Mouse (Mus musculus) midbrain, embryonic 11.5 days (tissue): ENCODE measurements around the gene Sprr1a. TPM values are rescaled to one million over a fixed set of nuclear protein-coding genes. Genes with fewer than 3 reads are reported as not detected.

Experiments
- ATAC-seq: fragments of 200-750 bp; cut with Nextera tagmentation; 2 replicates; pipeline ENCODE4 v1.8.0; 2017; ENCODE audit warnings: moderate TSS enrichment, moderate library complexity; ENCODE audit not compliant: low FRiP score
- DNase-seq: peaks from one replicate; pipeline ENCODE4 v3.0.0; 2015; ENCODE audit warnings: low spot score; ENCODE audit errors: missing footprints
- H3K27ac ChIP-seq: fragments of 300-500 bp; sonication (generic); 2 replicates; pipeline ENCODE4 v1.5.1; 2014; ENCODE audit warnings: low read depth, low read length
- H3K27me3 ChIP-seq: fragments of 300-500 bp; sonication (generic); 2 replicates; pipeline ENCODE4 v1.6.1; 2014; ENCODE audit warnings: mild to moderate bottlenecking, low read length, moderate library complexity, mixed read lengths; ENCODE audit not compliant: control insufficient read depth, insufficient read depth
- H3K36me3 ChIP-seq: fragments of 300-500 bp; sonication (generic); 2 replicates; pipeline ENCODE4 v1.6.1; 2014; ENCODE audit warnings: mild to moderate bottlenecking, low read length, moderate library complexity, mixed read lengths; ENCODE audit not compliant: control insufficient read depth, insufficient read depth
- H3K4me1 ChIP-seq: fragments of 300-500 bp; sonication (generic); 2 replicates; pipeline ENCODE4 v1.6.1; 2014; ENCODE audit warnings: low read length; ENCODE audit not compliant: control insufficient read depth, insufficient read depth
- H3K4me2 ChIP-seq: fragments of 300-500 bp; sonication (generic); 2 replicates; pipeline ENCODE4 v1.6.1; 2014; ENCODE audit warnings: mild to moderate bottlenecking, moderate library complexity
- H3K4me3 ChIP-seq: fragments of 300-500 bp; sonication (generic); 2 replicates; pipeline ENCODE4 v1.5.1; 2014; ENCODE audit warnings: low read depth, low read length
- H3K9ac ChIP-seq: fragments of 300-500 bp; sonication (generic); 2 replicates; pipeline ENCODE4 v1.6.1; 2014; ENCODE audit warnings: low read length
- H3K9me3 ChIP-seq: fragments of 300-500 bp; sonication (generic); 2 replicates; pipeline ENCODE4 v1.6.1; 2016; ENCODE audit warnings: low read length; ENCODE audit not compliant: control insufficient read depth
- WGBS: fragments of 180-500 bp; shearing (Covaris S2); extraction: QIAGEN DNeasy Blood & Tissue Kit; methylation state at CpG from one replicate; pipeline ENCODE4 v1.1.7; 2014; 5-methylcytosine and 5-hydroxymethylcytosine counted together
- polyA plus RNA-seq: library from polyadenylated mRNA; unstranded; fragments of >200 nt; fragmentation: Nextera tagmentation; extraction: Ambion mirVana; gene quantifications from 2 replicates; pipeline ENCODE4 v1.2.1, GENCODE M21; 2014

The Sprr1a gene
- polyA plus RNA-seq, 1 experiment from 2014 or later, result not detected

DNA sequence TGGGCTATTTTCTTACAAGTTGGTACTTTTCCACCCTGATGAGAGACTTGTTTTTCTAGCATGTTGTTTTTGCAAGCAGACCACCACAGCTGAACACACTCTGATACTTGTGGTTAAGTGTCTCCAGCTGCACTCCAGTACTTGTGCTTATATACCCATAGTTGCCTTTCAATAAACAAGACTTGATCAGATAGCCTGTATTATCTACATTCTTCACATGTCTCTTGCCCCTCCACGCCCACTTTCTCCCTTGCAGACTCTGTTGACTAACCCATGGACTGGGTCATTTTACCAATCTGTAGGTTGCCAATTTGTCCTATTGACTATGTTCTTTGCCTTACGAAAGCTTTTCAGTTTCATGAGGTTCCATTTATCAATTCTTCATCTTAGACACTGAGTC lies 15.6 kb downstream of the Sprr1a start:
- Histone ChIP-seq H3K9me3 (no peaks in the 10 kb centered on the region), H3K27me3 (no peaks in the 10 kb centered on the region), H3K4me1 (no peaks in the 10 kb centered on the region), H3K4me2 (no peak overlapping the region), H3K9ac (no peak overlapping the region), H3K36me3 (no peaks in the 10 kb centered on the region), H3K4me3 (no peak overlapping the region), H3K27ac (no peak overlapping the region)
- DNase-seq (no peak), ATAC-seq (no peak)
- WGBS, result 88% methylated on average over 2 of the region's 2 CpGs

DNA sequence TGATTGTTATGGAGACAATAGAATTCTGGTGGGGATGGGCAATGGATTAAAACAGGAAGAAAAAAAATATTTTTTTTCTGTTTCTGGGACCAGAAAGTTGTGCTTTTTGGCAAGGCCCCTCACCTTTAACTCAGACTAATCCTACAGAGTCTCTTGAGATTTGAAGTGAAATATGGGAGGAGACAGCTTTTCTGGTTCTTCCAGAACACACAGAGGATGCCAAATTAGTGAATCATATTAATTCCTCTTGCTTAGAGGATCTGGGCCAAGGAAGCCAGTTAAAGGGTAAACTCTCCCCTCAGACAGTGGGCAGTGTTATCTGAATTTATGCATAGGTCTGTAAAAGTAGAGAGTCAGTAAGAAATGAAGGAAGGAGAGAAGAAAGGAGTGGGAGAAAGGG lies 18.3 kb downstream of the Sprr1a start:
- Histone ChIP-seq H3K4me1 (no peaks in the 10 kb centered on the region), H3K9ac (no peak overlapping the region), H3K9me3 (no peaks in the 10 kb centered on the region), H3K36me3 (no peaks in the 10 kb centered on the region), H3K4me2 (no peak overlapping the region), H3K27ac (no peak overlapping the region), H3K4me3 (no peak overlapping the region), H3K27me3 (no peaks in the 10 kb centered on the region)
- DNase-seq, result no peak
- no peak for ATAC-seq

DNA sequence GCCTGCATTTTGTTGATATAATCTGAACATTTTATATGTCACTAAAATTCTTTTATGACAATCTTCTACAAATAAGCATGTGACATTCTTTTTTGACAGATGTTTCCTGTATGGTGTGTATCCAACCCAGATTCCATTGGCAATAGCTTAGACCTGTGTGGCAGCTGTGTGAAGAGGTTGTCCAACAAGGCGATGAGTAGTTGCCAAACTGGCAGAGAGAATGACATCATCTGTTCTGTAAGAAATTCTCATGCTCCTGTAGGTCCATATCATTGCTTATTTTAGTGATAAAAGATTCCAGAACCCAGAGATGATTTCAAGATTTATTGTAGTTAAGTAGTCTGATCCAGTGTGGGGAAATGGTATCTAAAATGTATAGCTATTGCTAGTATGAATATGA lies 19.1 kb downstream of the Sprr1a start:
- no peaks in the 10 kb centered on the region for H3K27me3 ChIP-seq
- H3K4me1 ChIP-seq, result no peaks in the 10 kb centered on the region
- H3K9me3 ChIP-seq, result no peaks in the 10 kb centered on the region
- WGBS, result 88% methylated on average over 1 of the region's 1 CpGs
- H3K36me3 ChIP-seq, result no peaks in the 10 kb centered on the region
- H3K4me3 ChIP-seq, result no peak overlapping the region
- H3K27ac ChIP-seq, result no peak overlapping the region
- H3K9ac ChIP-seq, result no peak overlapping the region
- no peak overlapping the region for H3K4me2 ChIP-seq
- ATAC-seq (no peak), DNase-seq (no peak)

DNA sequence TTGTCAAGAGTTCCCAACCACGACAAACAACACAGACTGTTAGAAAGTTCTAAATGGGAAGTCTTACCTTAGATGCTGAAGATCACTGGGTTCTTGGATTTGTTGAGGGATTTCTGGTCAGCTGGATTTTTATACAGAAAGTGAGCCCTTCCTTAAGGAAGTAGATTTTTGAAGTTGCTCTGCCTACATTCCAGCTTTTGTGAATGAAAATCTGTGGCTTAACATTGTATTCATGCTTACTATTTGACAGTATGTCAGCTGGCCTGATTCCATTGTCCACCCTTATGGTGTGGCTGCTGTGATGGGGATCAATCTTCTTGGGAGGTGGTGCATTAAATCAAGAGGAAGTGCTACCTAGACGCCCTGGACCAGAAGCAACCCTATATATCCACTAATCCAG lies 27.1 kb downstream of the Sprr1a start, which contains the start of gene Sprr3:
Gene Sprr3 (minus strand): TSS at position 101 of the 400 bp plus-strand sequence.
- DNase-seq (no peak), ATAC-seq (no peak)
- Histone ChIP-seq H3K36me3 (no peaks in the 10 kb centered on the region), H3K9ac (no peak within 1 kb of the TSS), H3K4me1 (no peaks in the 10 kb centered on the region), H3K9me3 (no peaks in the 10 kb centered on the region), H3K4me2 (no peak within 1 kb of the TSS), H3K4me3 (no peak within 1 kb of the TSS), H3K27me3 (no peaks in the 10 kb centered on the region), H3K27ac (no peak within 1 kb of the TSS)
- WGBS, result 72% methylated on average over 2 of the region's 2 CpGs

DNA sequence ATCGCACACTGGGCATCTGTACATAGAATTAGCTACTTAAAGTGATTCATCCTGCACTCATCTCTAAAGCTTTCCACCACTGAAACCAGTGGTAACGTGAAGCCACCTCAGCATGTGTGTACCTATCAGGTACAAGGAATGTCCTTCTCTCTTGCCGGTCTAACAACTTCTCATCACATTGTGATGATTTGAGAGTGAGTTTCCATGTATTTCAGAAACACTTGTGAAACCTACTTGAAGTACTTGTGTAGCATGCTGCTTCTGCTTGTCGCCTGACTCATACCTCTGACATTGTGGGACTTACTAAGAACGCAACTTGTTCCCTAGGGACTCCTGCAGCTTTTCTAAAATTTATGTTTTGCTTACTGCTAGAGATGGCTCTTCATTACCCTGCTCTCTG lies 30.5 kb downstream of the Sprr1a start:
- Histone ChIP-seq H3K27me3 (no peaks in the 10 kb centered on the region), H3K9me3 (no peaks in the 10 kb centered on the region), H3K27ac (no peak overlapping the region), H3K4me1 (no peaks in the 10 kb centered on the region), H3K4me2 (no peak overlapping the region), H3K36me3 (no peaks in the 10 kb centered on the region), H3K9ac (no peak overlapping the region), H3K4me3 (no peak overlapping the region)
- ATAC-seq (no peak), DNase-seq (no peak)
- WGBS, result 87% methylated on average over 5 of the region's 5 CpGs

DNA sequence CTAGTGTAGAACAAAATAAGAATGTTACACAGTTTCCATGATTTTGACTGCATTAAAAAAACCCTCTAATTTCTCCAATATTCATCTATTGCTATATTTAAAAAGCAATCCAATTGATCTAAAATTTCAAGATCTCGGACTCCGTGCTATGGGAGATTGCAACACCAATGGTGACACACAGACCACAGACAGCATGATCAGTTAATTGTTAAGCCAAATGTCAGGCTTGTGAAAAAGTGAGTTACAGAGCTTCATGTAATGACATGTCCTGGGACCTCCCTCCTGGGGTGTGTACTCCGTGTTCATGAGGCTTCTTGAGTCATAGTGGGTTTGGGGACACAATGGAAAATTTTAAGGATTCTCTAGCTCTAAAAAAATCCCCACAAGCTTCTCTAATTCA lies 45.5 kb downstream of the Sprr1a start:
- ATAC-seq (no peak), DNase-seq (no peak)
- Histone ChIP-seq H3K27ac (no peak overlapping the region), H3K4me1 (no peaks in the 10 kb centered on the region), H3K4me3 (no peak overlapping the region), H3K4me2 (no peak overlapping the region), H3K9ac (no peak overlapping the region), H3K36me3 (no peaks in the 10 kb centered on the region), H3K27me3 (no peaks in the 10 kb centered on the region), H3K9me3 (no peaks in the 10 kb centered on the region)
- 90% methylated on average over 3 of the region's 3 CpGs for WGBS

DNA sequence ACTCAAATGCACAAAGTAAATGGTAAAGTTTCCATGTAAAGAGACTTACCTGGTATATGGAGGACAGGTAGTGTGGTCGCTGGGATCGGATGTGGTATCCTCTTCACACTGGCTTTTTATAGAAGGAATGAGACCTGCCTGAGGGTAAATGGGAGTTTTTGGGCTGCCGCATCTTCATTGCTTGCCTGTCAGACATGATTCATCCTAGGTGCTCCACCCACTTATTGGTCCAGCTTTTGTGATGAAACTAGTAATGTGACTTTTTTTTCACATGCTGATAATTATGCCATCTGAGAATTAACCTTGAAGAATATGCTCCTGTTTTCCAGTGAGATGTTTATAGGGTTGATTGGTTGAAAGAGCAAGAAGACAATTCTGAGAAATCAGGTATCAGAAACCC lies 47.0 kb downstream of the Sprr1a start, which contains the start of gene Sprr1b:
Gene Sprr1b (minus strand): TSS at position 101 of the 400 bp plus-strand sequence.
- no peak within 1 kb of the TSS for H3K4me2 ChIP-seq
- DNase-seq (no peak), ATAC-seq (no peak)
- no peaks in the 10 kb centered on the region for H3K36me3 ChIP-seq
- WGBS, result 96% methylated on average over 3 of the region's 3 CpGs
- no peak within 1 kb of the TSS for H3K27ac ChIP-seq
- H3K9me3 ChIP-seq, result no peaks in the 10 kb centered on the region
- no peaks in the 10 kb centered on the region for H3K27me3 ChIP-seq
- H3K4me1 ChIP-seq, result no peaks in the 10 kb centered on the region
- H3K9ac ChIP-seq, result no peak within 1 kb of the TSS
- H3K4me3 ChIP-seq, result no peak within 1 kb of the TSS

Other genes with a start within 250 kb of the Sprr1a start
- gene Sprr2a3, start 200.5 kb downstream of the Sprr1a start, polyA plus RNA-seq, result not detected in 2 replicates
- not detected in 2 replicates for gene Sprr2b, start 169.3 kb downstream of the Sprr1a start, polyA plus RNA-seq
- not detected in 2 replicates for gene Sprr2d, start 146.8 kb downstream of the Sprr1a start, polyA plus RNA-seq
- gene Sprr2e, start 133.8 kb downstream of the Sprr1a start, polyA plus RNA-seq, result not detected in 2 replicates
- gene Sprr2f, start 120.7 kb downstream of the Sprr1a start, polyA plus RNA-seq, result not detected in 2 replicates
- gene Sprr2h, start 100.2 kb downstream of the Sprr1a start, polyA plus RNA-seq, result not detected in 2 replicates
- gene Sprr2i, start 77.9 kb downstream of the Sprr1a start, polyA plus RNA-seq, result not detected in 2 replicates
- not detected in 2 replicates for gene Sprr2j-ps, start 67.8 kb downstream of the Sprr1a start, polyA plus RNA-seq
- gene Gm9774, start 56.5 kb downstream of the Sprr1a start, polyA plus RNA-seq, result 6.5 and 6.8 TPM in 2 replicates
- not detected in 2 replicates for gene Sprr2k, start 53.3 kb downstream of the Sprr1a start, polyA plus RNA-seq
- gene Sprr1b, start 47.1 kb downstream of the Sprr1a start, polyA plus RNA-seq, result not detected in 2 replicates
- not detected in 2 replicates for gene Sprr3, start 27.2 kb downstream of the Sprr1a start, polyA plus RNA-seq
- gene Sprr4, start 14.6 kb upstream of the Sprr1a start, polyA plus RNA-seq, result not detected in 2 replicates
- gene 2310046K23Rik, start 48.6 kb upstream of the Sprr1a start, polyA plus RNA-seq, result not detected in 2 replicates
- gene Ivl, start 87.8 kb upstream of the Sprr1a start, polyA plus RNA-seq, result not detected in 2 replicates
- gene Smcp, start 103.1 kb upstream of the Sprr1a start, polyA plus RNA-seq, result not detected in 2 replicates
- gene 2210017I01Rik, start 121.6 kb upstream of the Sprr1a start, polyA plus RNA-seq, result not detected in 2 replicates
- gene Lce6a, start 135.8 kb upstream of the Sprr1a start, polyA plus RNA-seq, result not detected in 2 replicates
- not detected in 2 replicates for gene Lce1a1, start 162.4 kb upstream of the Sprr1a start, polyA plus RNA-seq
- not detected in 2 replicates for gene Lce1b, start 171.0 kb upstream of the Sprr1a start, polyA plus RNA-seq
- not detected in 2 replicates for gene Lce1a2, start 184.4 kb upstream of the Sprr1a start, polyA plus RNA-seq
- not detected in 2 replicates for gene Lce1c, start 193.4 kb upstream of the Sprr1a start, polyA plus RNA-seq
- gene Lce1d, start 201.3 kb upstream of the Sprr1a start, polyA plus RNA-seq, result not detected in 2 replicates
- not detected in 2 replicates for gene Lce1e, start 223.2 kb upstream of the Sprr1a start, polyA plus RNA-seq
- gene Lce1f, start 234.5 kb upstream of the Sprr1a start, polyA plus RNA-seq, result not detected in 2 replicates